Comparison of ENCODE assay signal across 8 mouse cellular contexts in the genomic region with DNA sequence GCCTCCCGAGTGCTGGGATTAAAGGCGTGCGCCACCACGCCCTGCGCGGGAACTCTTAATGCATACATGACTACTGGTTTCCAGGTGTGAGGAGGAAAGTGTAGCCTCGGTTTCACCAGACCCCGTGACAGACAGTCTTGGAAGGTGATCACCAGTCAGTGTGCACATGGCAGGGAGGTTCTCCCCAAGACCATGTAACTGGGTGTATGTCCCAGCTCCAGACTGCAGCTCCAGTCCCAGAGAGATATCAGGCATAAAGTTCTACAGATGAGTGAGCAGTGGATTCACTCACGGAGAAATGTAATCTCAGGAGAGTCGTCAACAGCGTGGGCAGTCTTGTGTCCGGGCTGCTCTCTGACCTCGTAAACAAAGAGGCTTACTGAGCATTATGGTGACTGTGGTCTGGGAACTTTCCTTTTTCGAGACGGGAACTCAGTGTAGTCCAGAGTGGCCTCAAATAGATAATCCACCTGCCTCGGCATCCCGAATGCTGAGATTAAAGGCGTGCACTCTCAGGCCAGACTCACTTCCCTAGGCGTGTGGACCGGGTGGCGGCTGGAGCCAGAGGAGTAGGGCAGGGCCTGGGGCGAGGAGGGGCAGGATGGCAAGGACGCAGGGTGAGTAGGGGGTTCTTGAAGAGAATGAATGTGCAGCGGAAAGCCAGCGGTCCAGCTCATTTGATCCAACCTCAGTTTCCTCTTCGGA. TPM values are rescaled to one million over a fixed set of nuclear protein-coding genes. Genes with fewer than 3 reads are reported as not detected.
DNase-seq lines count a peak whose midpoint lies in the region; ATAC-seq lines count a peak whose summit lies in the region.

No protein-coding gene starts in this region.

- WGBS in kidney, embryonic 14.5 days: 24% methylated on average over 26 of the region's 26 CpGs
- 24% methylated on average over 26 of the region's 26 CpGs for WGBS in heart, embryonic 16.5 days

- H3K9me3 ChIP-seq in kidney, embryonic 14.5 days (ENCODE audit: control insufficient read depth, low read length): no peaks in the 10 kb centered on the region
- H3K9me3 ChIP-seq in heart, embryonic 16.5 days (replicated peaks; ENCODE audit: control insufficient read depth, low read length): no peaks in the 10 kb centered on the region
- H3K9me3 ChIP-seq in megakaryocyte, embryonic 14.5 days: no peaks in the 10 kb centered on the region

- H3K4me3 ChIP-seq in kidney, embryonic 14.5 days (ENCODE audit: low read length): peak overlapping the region; percentile 92
- H3K4me3 ChIP-seq in heart, embryonic 16.5 days (ENCODE audit: low read length): peak overlapping the region; percentile 61
- H3K4me3 ChIP-seq in megakaryocyte, embryonic 14.5 days (replicated peaks): peak overlapping the region; percentile 91

- ATAC-seq in kidney, embryonic 14.5 days (ENCODE audit: low FRiP score, low TSS enrichment): peak; percentile 72
- peak; percentile 54 for ATAC-seq in heart, embryonic 16.5 days (replicated peaks; ENCODE audit: extremely low read depth, insufficient read depth, low FRiP score)

- peak overlapping the region; percentile 54 for H3K9ac ChIP-seq in kidney, embryonic 14.5 days (ENCODE audit: low read depth, low read length)
- H3K9ac ChIP-seq in heart, embryonic 16.5 days (ENCODE audit: low read length): peak overlapping the region; percentile 81

- H3K4me1 ChIP-seq in kidney, embryonic 14.5 days (ENCODE audit: control insufficient read depth, insufficient read depth, low read length): peaks cover 11% of the 10 kb centered on the region; the same call in 1 of the 2 replicates
- H3K4me1 ChIP-seq in heart, embryonic 16.5 days (ENCODE audit: control insufficient read depth, insufficient read depth, low read length): peaks cover 14% of the 10 kb centered on the region
- H3K4me1 ChIP-seq in megakaryocyte, embryonic 14.5 days: peaks cover 63% of the 10 kb centered on the region

- peak overlapping the region; percentile 59 for H3K4me2 ChIP-seq in kidney, embryonic 14.5 days (replicated peaks; ENCODE audit: low read depth, low read length)
- peak overlapping the region; percentile 78 for H3K4me2 ChIP-seq in heart, embryonic 16.5 days (ENCODE audit: low read depth, low read length)

- peaks cover 31% of the 10 kb centered on the region for H3K36me3 ChIP-seq in kidney, embryonic 14.5 days (ENCODE audit: control insufficient read depth, insufficient read depth, low read length)
- H3K36me3 ChIP-seq in heart, embryonic 16.5 days (ENCODE audit: control insufficient read depth, insufficient read depth): peaks cover 9% of the 10 kb centered on the region; the same call in 1 of the 2 replicates
- H3K36me3 ChIP-seq in megakaryocyte, embryonic 14.5 days (replicated peaks; ENCODE audit: low read length): peaks cover 33% of the 10 kb centered on the region

- peak overlapping the region; percentile 91 for H3K27ac ChIP-seq in kidney, embryonic 14.5 days (ENCODE audit: low read depth, low read length)
- H3K27ac ChIP-seq in heart, embryonic 16.5 days (ENCODE audit: low read length): peak overlapping the region; percentile 91

- no peak for DNase-seq in kidney, postnatal 4 days
- DNase-seq in R1 (ENCODE audit: low read depth, low spot score): peak; percentile 91
- DNase-seq in embryo, embryonic 10 days (ENCODE audit: low spot score): no peak
- DNase-seq in spleen, adult 12 weeks (ENCODE audit: low spot score): no peak
- no peak for DNase-seq in gastrocnemius, postnatal 25 days

- no peaks in the 10 kb centered on the region for H3K27me3 ChIP-seq in kidney, embryonic 14.5 days (ENCODE audit: control insufficient read depth, insufficient read depth, low read length)
- no peaks in the 10 kb centered on the region for H3K27me3 ChIP-seq in heart, embryonic 16.5 days (ENCODE audit: control insufficient read depth, insufficient read depth, low read length)
- no peaks in the 10 kb centered on the region for H3K27me3 ChIP-seq in megakaryocyte, embryonic 14.5 days (replicated peaks)

RNA-seq across cellular contexts. Expression of a gene that starts 0.7 kb away (rescaled TPM):
- polyA plus RNA-seq in kidney, embryonic 14.5 days (2014; fragmentation: Nextera tagmentation; extraction: Ambion mirVana): 730 and 1,037 TPM in 2 replicates
- 208 and 247 TPM in 2 replicates for polyA plus RNA-seq in heart, embryonic 16.5 days (2015; fragmentation: Nextera tagmentation; extraction: Ambion mirVana)
- 99.7 and 1,213 TPM in 2 replicates for polyA plus RNA-seq in megakaryocyte, embryonic 14.5 days (2012; ENCODE audit: insufficient read depth, low replicate concordance)
- total RNA-seq in gastrocnemius, postnatal 25 days (2021): 100 to 1,000 TPM; 342 to 348 TPM

RNA-seq across cellular contexts. Expression of a gene that starts 16.8 kb away (rescaled TPM):
- polyA plus RNA-seq in kidney, embryonic 14.5 days (2014; fragmentation: Nextera tagmentation; extraction: Ambion mirVana): 13.3 and 21.1 TPM in 2 replicates
- polyA plus RNA-seq in heart, embryonic 16.5 days (2015; fragmentation: Nextera tagmentation; extraction: Ambion mirVana): 6.1 and 9.9 TPM in 2 replicates
- 8.4 and 46.3 TPM in 2 replicates for polyA plus RNA-seq in megakaryocyte, embryonic 14.5 days (2012; ENCODE audit: insufficient read depth, low replicate concordance)
- 10 to 100 TPM in 1 of 2 experiments, 1 to 10 TPM in 1; 8.6 to 10.7 TPM for total RNA-seq in gastrocnemius, postnatal 25 days (2021)

RNA-seq across cellular contexts. Expression of a gene that starts 30.8 kb away (rescaled TPM):
- 43.1 and 54.1 TPM in 2 replicates for polyA plus RNA-seq in kidney, embryonic 14.5 days (2014; fragmentation: Nextera tagmentation; extraction: Ambion mirVana)
- 17.7 and 32.1 TPM in 2 replicates for polyA plus RNA-seq in heart, embryonic 16.5 days (2015; fragmentation: Nextera tagmentation; extraction: Ambion mirVana)
- 0.23 and 3.4 TPM in 2 replicates for polyA plus RNA-seq in megakaryocyte, embryonic 14.5 days (2012; ENCODE audit: insufficient read depth, low replicate concordance)
- total RNA-seq in gastrocnemius, postnatal 25 days (2021): 10 to 100 TPM in 1 of 2 experiments, 1 to 10 TPM in 1; 8.0 to 10.0 TPM

RNA-seq across cellular contexts. Expression of a gene that starts 33.2 kb away (rescaled TPM):
- polyA plus RNA-seq in kidney, embryonic 14.5 days (2014; fragmentation: Nextera tagmentation; extraction: Ambion mirVana): 0.37 and 1.1 TPM in 2 replicates
- 0.05 and 0.22 TPM in 2 replicates for polyA plus RNA-seq in heart, embryonic 16.5 days (2015; fragmentation: Nextera tagmentation; extraction: Ambion mirVana)
- 0.96 TPM in 1 of 2 replicates, not detected in the other for polyA plus RNA-seq in megakaryocyte, embryonic 14.5 days (2012; ENCODE audit: insufficient read depth, low replicate concordance)
- total RNA-seq in gastrocnemius, postnatal 25 days (2021): not detected
